Mouse (Mus musculus) heart, embryonic 10.5 days (tissue): ENCODE data around the gene Bcl2l13. TPM values are rescaled to one million over a fixed set of nuclear protein-coding genes. Genes with fewer than 3 reads are reported as not detected.
A peak's percentile ranks its signal among the peaks of the same experiment; 100 is the strongest.
"Not testable (repeated sequence)": the region's sequence is repeated elsewhere in the genome, so short reads cannot be mapped to it uniquely, and the experiment has no call there.

Experiments
- DNase-seq: peaks from one replicate; pipeline ENCODE4 v3.0.0-alpha.2; 2017; ENCODE audit warnings: low spot score
- H3K27ac ChIP-seq: fragments of 300-500 bp; sonication (generic); 2 replicates; pipeline ENCODE4 v1.5.1; 2016; ENCODE audit warnings: mild to moderate bottlenecking
- H3K27me3 ChIP-seq: fragments of 300-500 bp; sonication (generic); 2 replicates; pipeline ENCODE4 v1.6.1; 2016; ENCODE audit warnings: mild to moderate bottlenecking; ENCODE audit not compliant: poor library complexity, insufficient read depth, severe bottlenecking
- H3K36me3 ChIP-seq: fragments of 300-500 bp; sonication (generic); 2 replicates; pipeline ENCODE4 v1.6.1; 2016; ENCODE audit warnings: mild to moderate bottlenecking, moderate library complexity
- H3K4me1 ChIP-seq: fragments of 300-500 bp; sonication (generic); 2 replicates; pipeline ENCODE4 v1.6.1; 2016; ENCODE audit warnings: mild to moderate bottlenecking
- H3K4me3 ChIP-seq: fragments of 300-500 bp; sonication (generic); 2 replicates; pipeline ENCODE4 v1.5.1; 2016; ENCODE audit warnings: mild to moderate bottlenecking, moderate library complexity
- H3K9me3 ChIP-seq: fragments of 300-500 bp; sonication (generic); 2 replicates; pipeline ENCODE4 v1.6.1; 2016; ENCODE audit warnings: mild to moderate bottlenecking, moderate library complexity
- WGBS: fragments of 180-500 bp; shearing (Covaris S2); methylation state at CpG from one replicate; pipeline ENCODE4 v1.1.7; 2016; 5-methylcytosine and 5-hydroxymethylcytosine counted together
- polyA plus RNA-seq: library from polyadenylated mRNA; unstranded; fragments of >200 nt; fragmentation: Nextera tagmentation; extraction: Ambion mirVana; gene quantifications from 2 replicates; pipeline ENCODE4 v1.2.1, GENCODE M21; 2016

Gene Bcl2l13
- polyA plus RNA-seq, 1 experiment from 2014 or later, result 30.9 TPM

DNA sequence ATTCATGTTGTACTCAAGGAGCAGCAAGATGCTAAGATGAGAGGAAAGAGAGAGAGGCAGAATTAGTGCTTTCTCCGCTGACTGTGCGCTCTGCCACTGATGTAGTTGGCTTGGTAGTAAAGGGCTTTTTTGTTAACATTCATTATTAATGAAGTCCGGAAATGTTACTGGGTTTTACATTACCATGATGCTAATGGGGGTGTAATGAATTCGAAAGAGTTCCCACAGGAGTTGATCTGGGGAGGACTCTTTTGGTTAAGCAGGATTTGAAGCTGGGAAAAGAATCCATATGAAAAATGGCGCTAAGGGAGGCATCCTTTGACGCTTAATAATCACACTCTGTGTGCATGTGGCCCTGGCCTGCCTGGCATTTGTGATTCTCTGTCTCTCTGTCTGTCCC, 48.4 kb downstream of the Bcl2l13 start:
- Histone ChIP-seq H3K4me1 (no peaks in the 10 kb centered on the region), H3K27me3 (no peaks in the 10 kb centered on the region), H3K36me3 (peaks cover 78% of the 10 kb centered on the region), H3K4me3 (no peak overlapping the region), H3K27ac (no peak overlapping the region), H3K9me3 (no peaks in the 10 kb centered on the region)
- DNase-seq, result no peak
- WGBS, result 90% methylated on average over 6 of the region's 6 CpGs

DNA sequence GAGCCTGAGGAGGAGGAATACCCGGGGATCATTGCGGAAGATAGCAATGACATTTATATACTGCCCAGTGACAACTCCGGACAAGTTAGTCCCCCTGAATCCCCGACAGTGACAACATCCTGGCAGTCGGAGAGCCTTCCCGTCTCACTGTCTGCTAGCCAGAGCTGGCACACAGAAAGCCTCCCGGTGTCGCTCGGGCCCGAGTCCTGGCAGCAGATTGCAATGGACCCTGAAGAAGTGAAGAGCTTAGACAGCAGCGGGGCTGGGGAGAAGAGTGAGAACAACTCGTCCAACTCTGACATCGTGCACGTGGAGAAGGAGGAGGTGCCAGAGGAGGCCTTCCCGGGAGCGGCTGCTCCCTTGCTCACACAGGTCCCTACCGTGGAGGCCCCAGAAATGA, 50.7 kb downstream of the Bcl2l13 start:
- 91% methylated on average over 17 of the region's 17 CpGs for WGBS
- H3K36me3 ChIP-seq, result peaks cover 78% of the 10 kb centered on the region

GRCm38 (mm10) chr6:120894089-120894488, 58.1 kb downstream of the Bcl2l13 start:
- Histone ChIP-seq H3K27ac (peak overlapping the region; percentile 42; the same call in 1 of the 2 replicates), H3K27me3 (no peaks in the 10 kb centered on the region), H3K4me3 (no peak overlapping the region), H3K9me3 (no peaks in the 10 kb centered on the region), H3K36me3 (peaks cover 44% of the 10 kb centered on the region), H3K4me1 (peaks cover 36% of the 10 kb centered on the region)
- 94% methylated on average over 9 of the region's 9 CpGs for WGBS
- DNase-seq, result no peak

More for the DNA sequence above, 50.7 kb downstream of the Bcl2l13 start:
- no peak for DNase-seq
- Histone ChIP-seq H3K4me1 (peaks cover 13% of the 10 kb centered on the region), H3K27me3 (no peaks in the 10 kb centered on the region), H3K4me3 (no peak overlapping the region), H3K9me3 (no peaks in the 10 kb centered on the region), H3K27ac (no peak overlapping the region)

DNA sequence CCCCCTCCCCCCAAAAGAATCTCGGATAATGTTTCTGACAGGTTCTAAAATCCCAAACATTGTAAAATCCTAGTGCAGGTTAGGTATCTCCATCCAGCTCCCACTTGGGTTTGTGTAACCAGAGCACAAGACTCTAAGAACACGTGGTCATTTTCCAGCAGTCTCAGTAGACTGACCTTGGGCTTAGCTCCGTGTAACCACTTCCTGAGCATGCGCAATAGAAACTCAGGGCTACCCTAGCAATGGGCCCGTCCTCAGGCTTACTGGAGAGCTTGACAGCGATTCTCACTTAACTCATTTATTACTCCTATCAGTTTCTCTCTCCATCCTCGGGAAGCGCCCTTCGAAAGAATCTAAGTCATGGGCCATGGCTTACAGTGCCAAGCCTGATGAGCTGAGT, 58.5 kb downstream of the Bcl2l13 start:
- no peak for DNase-seq
- WGBS, result 91% methylated on average over 9 of the region's 9 CpGs
- H3K36me3 ChIP-seq, result peaks cover 40% of the 10 kb centered on the region
- no peaks in the 10 kb centered on the region for H3K27me3 ChIP-seq
- H3K4me1 ChIP-seq, result peaks cover 36% of the 10 kb centered on the region
- no peaks in the 10 kb centered on the region for H3K9me3 ChIP-seq
- H3K27ac ChIP-seq, result no peak overlapping the region
- H3K4me3 ChIP-seq, result no peak overlapping the region

GRCm38 (mm10) chr6:120898188-120898833, 62.3 kb downstream of the Bcl2l13 start:
- WGBS, result 65% methylated on average over 6 of the region's 6 CpGs
- Histone ChIP-seq H3K36me3 (peaks cover 24% of the 10 kb centered on the region; the same call in 1 of the 2 replicates), H3K27ac (no peak overlapping the region), H3K27me3 (no peaks in the 10 kb centered on the region), H3K9me3 (no peaks in the 10 kb centered on the region), H3K4me1 (peaks cover 19% of the 10 kb centered on the region), H3K4me3 (no peak overlapping the region)
- DNase-seq, result no peak

GRCm38 (mm10) chr6:120901776-120902645, 66.0 kb downstream of the Bcl2l13 start:
- 90% methylated on average over 14 of the region's 14 CpGs for WGBS
- Histone ChIP-seq H3K4me1 (0 out of 2 replicates have a peak, but pooled peaks cover 6% of the 10 kb centered on the region), H3K9me3 (no peaks in the 10 kb centered on the region), H3K4me3 (no peak overlapping the region), H3K27ac (no peak overlapping the region), H3K36me3 (no peaks in the 10 kb centered on the region), H3K27me3 (no peaks in the 10 kb centered on the region)
- DNase-seq, result no peak

DNA sequence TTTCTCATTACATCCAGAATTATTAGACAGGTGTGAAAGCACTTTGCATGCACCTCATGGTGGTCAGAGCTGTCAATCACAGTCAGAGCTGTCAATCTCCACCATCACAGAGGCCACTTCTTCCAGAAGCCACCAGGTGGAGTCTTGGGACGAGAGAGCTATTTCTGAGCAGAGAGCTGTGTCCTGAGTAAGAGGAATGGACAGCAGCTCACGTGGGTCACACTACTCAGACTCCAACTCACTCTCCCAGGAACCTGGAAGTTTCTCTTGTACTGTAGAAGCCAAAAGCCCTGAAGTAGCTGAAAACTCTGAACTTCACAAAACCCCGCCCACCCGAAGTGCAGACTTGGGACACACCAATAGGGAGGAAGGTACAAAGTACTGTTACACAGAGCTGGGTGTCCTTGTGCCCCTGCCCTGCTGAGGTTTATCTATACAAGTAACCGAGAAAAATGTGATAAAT, 67.5 kb downstream of the Bcl2l13 start:
- no peak overlapping the region for H3K4me3 ChIP-seq
- 0 out of 2 replicates have a peak, but pooled peaks cover 6% of the 10 kb centered on the region for H3K4me1 ChIP-seq
- no peaks in the 10 kb centered on the region for H3K9me3 ChIP-seq
- DNase-seq, result peak; percentile 83
- WGBS, result 46% methylated on average over 5 of the region's 5 CpGs
- no peak overlapping the region for H3K27ac ChIP-seq
- H3K36me3 ChIP-seq, result no peaks in the 10 kb centered on the region
- no peaks in the 10 kb centered on the region for H3K27me3 ChIP-seq

GRCm38 (mm10) chr6:120903961-120904360, 67.9 kb downstream of the Bcl2l13 start:
- Histone ChIP-seq H3K4me3 (no peak overlapping the region), H3K9me3 (no peaks in the 10 kb centered on the region), H3K4me1 (0 out of 2 replicates have a peak, but pooled peaks cover 6% of the 10 kb centered on the region), H3K27me3 (no peaks in the 10 kb centered on the region), H3K36me3 (no peaks in the 10 kb centered on the region), H3K27ac (no peak overlapping the region)
- 88% methylated on average over 11 of the region's 11 CpGs for WGBS
- no peak for DNase-seq

GRCm38 (mm10) chr6:120905111-120905510, 69.1 kb downstream of the Bcl2l13 start:
- Histone ChIP-seq H3K9me3 (no peaks in the 10 kb centered on the region), H3K36me3 (no peaks in the 10 kb centered on the region), H3K4me1 (0 out of 2 replicates have a peak, but pooled peaks cover 6% of the 10 kb centered on the region), H3K27ac (no peak overlapping the region), H3K4me3 (no peak overlapping the region), H3K27me3 (no peaks in the 10 kb centered on the region)
- WGBS, result 90% methylated on average over 5 of the region's 5 CpGs
- DNase-seq, result no peak

DNA sequence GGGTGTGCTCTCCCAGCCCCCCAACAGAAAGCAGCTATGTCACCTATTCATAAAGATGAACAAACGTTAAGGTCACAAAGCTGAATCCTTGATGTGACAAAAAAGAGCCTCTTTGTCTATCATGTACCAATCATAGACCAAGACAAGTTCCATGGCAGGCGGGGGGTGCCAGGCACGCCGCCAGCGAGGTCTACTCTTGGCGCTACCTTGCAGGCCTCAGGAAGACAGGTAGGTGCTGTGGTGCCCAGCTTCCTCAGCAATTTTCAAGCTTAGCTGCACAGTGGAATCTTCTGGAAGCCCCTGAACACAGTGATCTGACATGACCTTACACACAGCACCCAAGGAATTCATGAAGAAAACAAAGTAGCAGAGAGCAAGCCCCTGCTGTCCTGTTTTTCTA, 70.5 kb downstream of the Bcl2l13 start:
- H3K36me3 ChIP-seq, result no peaks in the 10 kb centered on the region
- no peaks in the 10 kb centered on the region for H3K27me3 ChIP-seq
- H3K9me3 ChIP-seq, result no peaks in the 10 kb centered on the region
- H3K27ac ChIP-seq, result no peak overlapping the region
- WGBS, result 92% methylated on average over 6 of the region's 6 CpGs
- 0 out of 2 replicates have a peak, but pooled peaks cover 9% of the 10 kb centered on the region for H3K4me1 ChIP-seq
- DNase-seq, result no peak
- H3K4me3 ChIP-seq, result no peak overlapping the region

DNA sequence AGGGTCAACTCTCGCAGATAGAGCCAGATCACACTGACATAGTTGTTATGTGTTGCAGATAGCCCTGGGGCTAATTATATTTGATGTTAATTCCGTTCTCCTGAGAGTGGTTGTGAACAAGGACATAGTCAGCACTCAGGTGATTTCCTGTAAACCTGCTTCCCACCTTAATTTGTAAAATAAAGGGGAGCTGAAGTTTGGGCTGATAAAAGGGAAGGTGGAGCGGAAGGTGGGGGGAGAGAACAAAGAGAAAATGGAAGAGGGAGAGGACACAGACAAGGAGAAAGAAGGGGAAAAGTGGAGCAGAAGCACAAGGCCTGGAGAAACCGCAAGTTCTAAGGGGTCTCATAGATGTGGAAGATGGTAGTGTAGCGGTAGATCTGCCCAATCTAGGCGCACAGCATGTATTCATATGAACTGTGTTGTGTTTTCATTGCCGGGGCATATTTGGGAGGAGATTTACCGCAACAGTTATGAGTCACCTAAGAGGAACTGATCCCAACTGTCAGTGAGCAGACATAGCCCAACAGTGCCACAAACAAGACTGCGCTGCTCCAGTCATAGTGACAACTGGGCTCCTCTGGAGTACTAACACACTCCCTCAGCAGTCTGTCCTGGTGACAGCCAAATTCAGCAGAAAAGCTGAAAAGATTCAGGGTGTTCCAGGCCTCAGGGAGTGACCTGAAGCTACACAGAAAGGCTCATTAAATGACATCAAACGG, 72.0 kb downstream of the Bcl2l13 start:
- WGBS, result 87% methylated on average over 10 of the region's 10 CpGs
- DNase-seq, H3K27me3 ChIP-seq, H3K4me3 ChIP-seq, H3K36me3 ChIP-seq, H3K9me3 ChIP-seq, H3K27ac ChIP-seq: not testable (repeated sequence)
- H3K4me1 ChIP-seq, result 0 out of 2 replicates have a peak, but pooled peaks cover 15% of the 10 kb centered on the region

GRCm38 (mm10) chr6:120909501-120909900, 73.5 kb downstream of the Bcl2l13 start:
- no peaks in the 10 kb centered on the region for H3K36me3 ChIP-seq
- H3K27me3 ChIP-seq, result no peaks in the 10 kb centered on the region
- DNase-seq, result no peak
- WGBS, result 76% methylated on average over 3 of the region's 3 CpGs
- H3K9me3 ChIP-seq, result no peaks in the 10 kb centered on the region
- no peak overlapping the region for H3K4me3 ChIP-seq
- no peak overlapping the region for H3K27ac ChIP-seq
- 0 out of 2 replicates have a peak, but pooled peaks cover 14% of the 10 kb centered on the region for H3K4me1 ChIP-seq
